Mouse (Mus musculus) liver, embryonic 12.5 days (tissue): ENCODE data around the gene Xlr3b. TPM values are rescaled to one million over a fixed set of nuclear protein-coding genes. Genes with fewer than 3 reads are reported as not detected.

ENCODE experiments used
- polyA plus RNA-seq: library from polyadenylated mRNA; unstranded; fragments of >200 nt; fragmentation: Nextera tagmentation; extraction: Ambion mirVana; gene quantifications from 2 replicates; pipeline ENCODE4 v1.2.1, GENCODE M21; 2016

The Xlr3b gene
- polyA plus RNA-seq, 1 experiment from 2014 or later = 3.4 TPM

Other genes starting within 250 kb of the Xlr3b start
- gene Zfp185, start 204.9 kb upstream of the Xlr3b start, polyA plus RNA-seq = 1.2 and 1.5 TPM in 2 replicates
- not detected in 2 replicates for gene Pnma5, start 155.1 kb upstream of the Xlr3b start, polyA plus RNA-seq
- gene Pnma3, start 127.4 kb upstream of the Xlr3b start, polyA plus RNA-seq = not detected in 2 replicates
- gene Xlr4a, start 109.7 kb upstream of the Xlr3b start, polyA plus RNA-seq = 1.1 and 1.3 TPM in 2 replicates
- gene Xlr3a, start 95.1 kb upstream of the Xlr3b start, polyA plus RNA-seq = 1.6 and 2.4 TPM in 2 replicates
- gene Gm14685, start 75.2 kb upstream of the Xlr3b start, polyA plus RNA-seq = 0.07 TPM in 1 of 2 replicates, not detected in the other
- gene Xlr5b, start 43.4 kb upstream of the Xlr3b start, polyA plus RNA-seq = not detected in 2 replicates
- 0.12 TPM in 1 of 2 replicates, not detected in the other for gene DXBay18, start 42.8 kb upstream of the Xlr3b start, polyA plus RNA-seq
- gene Spin2d, start 15.2 kb upstream of the Xlr3b start, polyA plus RNA-seq = not detected in 2 replicates
- gene Xlr4b, start 22.1 kb downstream of the Xlr3b start, polyA plus RNA-seq = 2.1 and 2.5 TPM in 2 replicates
- gene F8a, start 36.1 kb downstream of the Xlr3b start, polyA plus RNA-seq = 4.4 and 4.7 TPM in 2 replicates
- gene Xlr4c, start 50.9 kb downstream of the Xlr3b start, polyA plus RNA-seq = 0.50 and 0.51 TPM in 2 replicates
- not detected in 2 replicates for gene Xlr3c, start 73.2 kb downstream of the Xlr3b start, polyA plus RNA-seq
- gene Xlr5a, start 100.8 kb downstream of the Xlr3b start, polyA plus RNA-seq = not detected in 2 replicates
- not detected in 2 replicates for gene Xlr5c, start 100.8 kb downstream of the Xlr3b start, polyA plus RNA-seq
- not detected in 2 replicates for gene Gm45015, start 144.6 kb downstream of the Xlr3b start, polyA plus RNA-seq
- gene Zfp275, start 150.4 kb downstream of the Xlr3b start, polyA plus RNA-seq = 4.0 and 4.4 TPM in 2 replicates
- gene Gm18336, start 206.5 kb downstream of the Xlr3b start, polyA plus RNA-seq = not detected in 2 replicates
- not detected in 2 replicates for gene Zfp92, start 218.9 kb downstream of the Xlr3b start, polyA plus RNA-seq
- not detected in 2 replicates for gene Trex2, start 243.1 kb downstream of the Xlr3b start, polyA plus RNA-seq